Mouse (Mus musculus): Measurements from ENCODE around the gene Ropn1l.

Gene Ropn1l

GRCm38 (mm10) chr15:31447121-31447520 is 6.4 kb downstream of the Ropn1l start:
- peak; percentile 55 for DNase-seq (ENCODE audit: low read depth, low spot score)

GRCm38 (mm10) chr15:31442698-31443097 is 10.8 kb downstream of the Ropn1l start:
- no peak for DNase-seq (ENCODE audit: low read depth, low spot score)

- DNase-seq (ENCODE audit: low read depth, low spot score): no peak
Measured at GRCm38 (mm10) chr15:31441996-31442395, 11.5 kb downstream of the Ropn1l start.

- DNase-seq (ENCODE audit: low read depth, low spot score): peak; percentile 73
Measured at GRCm38 (mm10) chr15:31436811-31437210, 16.7 kb downstream of the Ropn1l start.

- DNase-seq (ENCODE audit: low read depth, low spot score): no peak
Measured at GRCm38 (mm10) chr15:31436083-31436482, 17.5 kb downstream of the Ropn1l start.

- DNase-seq (ENCODE audit: low read depth, low spot score): no peak
Measured at GRCm38 (mm10) chr15:31433768-31434167, 19.8 kb downstream of the Ropn1l start.

- no peak for DNase-seq (ENCODE audit: low read depth, low spot score)
Measured at GRCm38 (mm10) chr15:31431847-31432246, 21.7 kb downstream of the Ropn1l start.

GRCm38 (mm10) chr15:31430014-31430413 is 23.5 kb downstream of the Ropn1l start:
- DNase-seq (ENCODE audit: low read depth, low spot score): no peak

- DNase-seq (ENCODE audit: low read depth, low spot score): no peak
Measured at GRCm38 (mm10) chr15:31429429-31429828, 24.1 kb downstream of the Ropn1l start.

GRCm38 (mm10) chr15:31428571-31428970 is 25.0 kb downstream of the Ropn1l start:
- DNase-seq (ENCODE audit: low read depth, low spot score): no peak

- DNase-seq (ENCODE audit: low read depth, low spot score): no peak
Measured at GRCm38 (mm10) chr15:31427390-31427789, 26.1 kb downstream of the Ropn1l start.

- no peak for DNase-seq (ENCODE audit: low read depth, low spot score)
Measured at GRCm38 (mm10) chr15:31426066-31426706, 27.4 kb downstream of the Ropn1l start.

GRCm38 (mm10) chr15:31422649-31423369 is 30.7 kb downstream of the Ropn1l start:
- no peak for DNase-seq (ENCODE audit: low read depth, low spot score)

GRCm38 (mm10) chr15:31419037-31419436 is 34.5 kb downstream of the Ropn1l start:
- no peak for DNase-seq (ENCODE audit: low read depth, low spot score)

- no peak for DNase-seq (ENCODE audit: low read depth, low spot score)
Measured at GRCm38 (mm10) chr15:31418686-31419024, 34.9 kb downstream of the Ropn1l start.

GRCm38 (mm10) chr15:31417796-31418685 is 35.5 kb downstream of the Ropn1l start:
- DNase-seq (ENCODE audit: low read depth, low spot score): peak; percentile 20

GRCm38 (mm10) chr15:31417409-31417795 is 36.1 kb downstream of the Ropn1l start:
- DNase-seq (ENCODE audit: low read depth, low spot score): no peak

- no peak for DNase-seq (ENCODE audit: low read depth, low spot score)
Measured at GRCm38 (mm10) chr15:31415181-31415580, 38.4 kb downstream of the Ropn1l start.

- no peak for DNase-seq (ENCODE audit: low read depth, low spot score)
Measured at GRCm38 (mm10) chr15:31414179-31414898, 39.2 kb downstream of the Ropn1l start.

GRCm38 (mm10) chr15:31413662-31414061 is 39.9 kb downstream of the Ropn1l start:
- no peak for DNase-seq (ENCODE audit: low read depth, low spot score)

GRCm38 (mm10) chr15:31412933-31413332 is 40.6 kb downstream of the Ropn1l start:
- no peak for DNase-seq (ENCODE audit: low read depth, low spot score)

- DNase-seq (ENCODE audit: low read depth, low spot score): no peak
Measured at GRCm38 (mm10) chr15:31412436-31412835, 41.1 kb downstream of the Ropn1l start.

All from skeletal muscle tissue, adult 2 months (tissue).